Mouse (Mus musculus) T-helper 17 cell (primary cell): ENCODE measurements around the gene Glis3.

Experiments used
- in situ Hi-C, 2 experiments: fragments of 300-600 bp; cut with MboI, MseI; formaldehyde crosslinking; loops; 1 replicate in 1 of 2; 2 replicates in 1 of 2; pipeline ENCODE4 v1.15.1; 2025; ENCODE audit warnings: high pct_unique_total_duplicates in 2 of 2

Glis3 gene

GRCm38 (mm10) chr19:28265776-28266175 is 414.1 kb downstream of the Glis3 start:
- in situ Hi-C loops: no loop called here

GRCm38 (mm10) chr19:28258907-28259675 is 420.8 kb downstream of the Glis3 start:
- in situ Hi-C loops: no loop called here

GRCm38 (mm10) chr19:28258480-28258879 is 421.4 kb downstream of the Glis3 start:
- in situ Hi-C loops: no loop called here

GRCm38 (mm10) chr19:28247345-28247744 is 432.5 kb downstream of the Glis3 start:
- in situ Hi-C loops: loop anchor here in 1 of 2 experiments (5.0 kb wide), 1 partner anchor 1045 kb away; no protein-coding TSS in a partner anchor

GRCm38 (mm10) chr19:28246186-28246585 is 433.7 kb downstream of the Glis3 start:
- in situ Hi-C loops: loop anchor here in 1 of 2 experiments (5.0 kb wide), 1 partner anchor 1044 kb away; no protein-coding TSS in a partner anchor

GRCm38 (mm10) chr19:28238073-28238472 is 441.8 kb downstream of the Glis3 start:
- in situ Hi-C loops: no loop called here

GRCm38 (mm10) chr19:28237621-28238020 is 442.3 kb downstream of the Glis3 start:
- in situ Hi-C loops: no loop called here

GRCm38 (mm10) chr19:28235571-28235970 is 444.3 kb downstream of the Glis3 start:
- in situ Hi-C loops: no loop called here

GRCm38 (mm10) chr19:28235096-28235495 is 444.8 kb downstream of the Glis3 start:
- in situ Hi-C loops: no loop called here

- in situ Hi-C loops: no loop called here
These were observed 445.2 kb downstream of the Glis3 start for GRCm38 (mm10) chr19:28234676-28235075.

GRCm38 (mm10) chr19:28231511-28231910 is 448.4 kb downstream of the Glis3 start:
- in situ Hi-C loops: no loop called here

GRCm38 (mm10) chr19:28227526-28227925 is 452.4 kb downstream of the Glis3 start:
- in situ Hi-C loops: no loop called here

GRCm38 (mm10) chr19:28225651-28226050 is 454.2 kb downstream of the Glis3 start:
- in situ Hi-C loops: no loop called here

GRCm38 (mm10) chr19:28211630-28212029 is 468.2 kb downstream of the Glis3 start:
- in situ Hi-C loops: no loop called here
